Mouse (Mus musculus): ENCODE measurements around the gene Trp73. TPM values are rescaled to one million over a fixed set of nuclear protein-coding genes. Genes with fewer than 3 reads are reported as not detected.

The Trp73 gene
- total RNA-seq, 2 experiments from 2014 or later, result not detected

GRCm38 (mm10) chr4:154106497-154107061 is 33.4 kb downstream of the Trp73 start:
- DNase-seq, result no peak
- intact Hi-C loops (cut with DNase I), result no loop called here

GRCm38 (mm10) chr4:154105381-154106001 is 34.5 kb downstream of the Trp73 start:
- peak; percentile 45 to 56 for DNase-seq
- intact Hi-C loops (cut with DNase I), result no loop called here

GRCm38 (mm10) chr4:154103912-154104311 is 36.1 kb downstream of the Trp73 start:
- intact Hi-C loops (cut with DNase I), result no loop called here
- no peak for DNase-seq

GRCm38 (mm10) chr4:154103386-154103785 is 36.6 kb downstream of the Trp73 start:
- intact Hi-C loops (cut with DNase I), result no loop called here
- no peak for DNase-seq

- intact Hi-C loops (cut with DNase I), result no loop called here
- DNase-seq, result no peak
Observed at GRCm38 (mm10) chr4:154099361-154099760, 40.6 kb downstream of the Trp73 start.

GRCm38 (mm10) chr4:154096111-154096510 is 43.9 kb downstream of the Trp73 start:
- no peak for DNase-seq
- intact Hi-C loops (cut with DNase I), result no loop called here

GRCm38 (mm10) chr4:154093210-154093609 is 46.8 kb downstream of the Trp73 start:
- peak; percentile 24 to 33 for DNase-seq
- intact Hi-C loops (cut with DNase I), result no loop called here

GRCm38 (mm10) chr4:154091356-154091755 is 48.7 kb downstream of the Trp73 start:
- intact Hi-C loops (cut with DNase I), result no loop called here
- DNase-seq, result no peak

GRCm38 (mm10) chr4:154089205-154089604 is 50.8 kb downstream of the Trp73 start:
- intact Hi-C loops (cut with DNase I), result no loop called here
- no peak for DNase-seq

- intact Hi-C loops (cut with DNase I), result no loop called here
- no peak for DNase-seq
Observed at GRCm38 (mm10) chr4:154086436-154086835, 53.6 kb downstream of the Trp73 start.

GRCm38 (mm10) chr4:154085856-154086255 is 54.2 kb downstream of the Trp73 start:
- no peak for DNase-seq
- intact Hi-C loops (cut with DNase I), result no loop called here

GRCm38 (mm10) chr4:154081974-154082373 is 58.0 kb downstream of the Trp73 start:
- no peak for DNase-seq
- intact Hi-C loops (cut with DNase I), result no loop called here

- no peak for DNase-seq
- intact Hi-C loops (cut with DNase I), result no loop called here
Observed at GRCm38 (mm10) chr4:154081021-154081420, 59.0 kb downstream of the Trp73 start.

- intact Hi-C loops (cut with DNase I), result no loop called here
- DNase-seq, result no peak
Observed at GRCm38 (mm10) chr4:154080211-154080610, 59.8 kb downstream of the Trp73 start.

- intact Hi-C loops (cut with DNase I), result no loop called here
- DNase-seq, result no peak
Observed at GRCm38 (mm10) chr4:154071941-154072340, 68.1 kb downstream of the Trp73 start.

- intact Hi-C loops (cut with DNase I), result no loop called here
- no peak for DNase-seq
Observed at GRCm38 (mm10) chr4:154071521-154071920, 68.5 kb downstream of the Trp73 start.

- intact Hi-C loops (cut with DNase I), result no loop called here
- DNase-seq, result peak in 1 of 2 experiments; percentile 9
Observed at GRCm38 (mm10) chr4:154070896-154071295, 69.1 kb downstream of the Trp73 start.

- intact Hi-C loops (cut with DNase I), result loop anchor here (2.0 to 10.0 kb wide), 3 partner anchors 94 to 236 kb away; partner anchors contain the start of gene Arhgef16
- no peak for DNase-seq
Observed at GRCm38 (mm10) chr4:154064827-154065773, 74.9 kb downstream of the Trp73 start.

- DNase-seq, result no peak
- intact Hi-C loops (cut with DNase I), result no loop called here
Observed at GRCm38 (mm10) chr4:154057696-154058095, 82.3 kb downstream of the Trp73 start.

GRCm38 (mm10) chr4:154056661-154057060 is 83.3 kb downstream of the Trp73 start:
- intact Hi-C loops (cut with DNase I), result no loop called here
- peak in 1 of 2 experiments; percentile 13 for DNase-seq

- no peak for DNase-seq
- intact Hi-C loops (cut with DNase I), result no loop called here
Observed at GRCm38 (mm10) chr4:154056046-154056445, 84.0 kb downstream of the Trp73 start.

All from heart, postnatal 36 days (tissue).